Mouse (Mus musculus) forebrain, postnatal 0 days (tissue): ENCODE measurements around the gene Slc16a9. TPM values are rescaled to one million over a fixed set of nuclear protein-coding genes. Genes with fewer than 3 reads are reported as not detected.

Experiments
- ATAC-seq: fragments of 200-750 bp; cut with Nextera tagmentation; 2 replicates; pipeline ENCODE4 v1.8.0; 2017; ENCODE audit warnings: mild to moderate bottlenecking, moderate library complexity
- DNase-seq: peaks from one replicate; pipeline ENCODE4 v3.0.0-alpha.2; 2015
- H3K27ac ChIP-seq: fragments of 300-500 bp; sonication (generic); 2 replicates; pipeline ENCODE4 v1.5.1; 2014; ENCODE audit warnings: low read depth, mild to moderate bottlenecking, antibody characterized with exemption, low read length, moderate library complexity, mixed read lengths
- H3K27me3 ChIP-seq: fragments of 300-500 bp; sonication (generic); 2 replicates; pipeline ENCODE4 v1.6.1; 2014; ENCODE audit warnings: mild to moderate bottlenecking, low read length, mixed read lengths; ENCODE audit not compliant: insufficient read depth
- H3K36me3 ChIP-seq: fragments of 300-500 bp; sonication (generic); 2 replicates; pipeline ENCODE4 v1.6.1; 2014; ENCODE audit warnings: mild to moderate bottlenecking, moderate library complexity; ENCODE audit not compliant: insufficient read depth
- H3K4me1 ChIP-seq: fragments of 300-500 bp; sonication (generic); 2 replicates; pipeline ENCODE4 v1.6.1; 2014; ENCODE audit warnings: antibody characterized with exemption; ENCODE audit not compliant: insufficient read depth
- H3K4me2 ChIP-seq: fragments of 300-500 bp; sonication (generic); 2 replicates; pipeline ENCODE4 v1.6.1; 2014; ENCODE audit warnings: low read depth, mild to moderate bottlenecking, moderate library complexity
- H3K4me3 ChIP-seq: fragments of 300-500 bp; sonication (generic); 2 replicates; pipeline ENCODE4 v1.5.1; 2014; ENCODE audit warnings: low read depth, low read length, mixed read lengths
- H3K9ac ChIP-seq: fragments of 300-500 bp; sonication (generic); 2 replicates; pipeline ENCODE4 v1.6.1; 2014; ENCODE audit warnings: mild to moderate bottlenecking
- H3K9me3 ChIP-seq: fragments of 300-500 bp; sonication (generic); 2 replicates; pipeline ENCODE4 v1.6.1; 2016; ENCODE audit warnings: low read length
- CTCF ChIP-seq: sonication (generic); IDR thresholded peaks from 2 replicates; pipeline ENCODE4 v1.5.1; 2016; ENCODE audit warnings: antibody characterized with exemption, control low read depth, low read depth
- WGBS: fragments of 180-500 bp; shearing (Covaris S2); extraction: QIAGEN DNeasy Blood & Tissue Kit; methylation state at CpG from one replicate; pipeline ENCODE4 v1.1.7; 2014; 5-methylcytosine and 5-hydroxymethylcytosine counted together
- polyA plus RNA-seq: library from polyadenylated mRNA; unstranded; fragments of >200 nt; fragmentation: Nextera tagmentation; extraction: Ambion mirVana; gene quantifications from 2 replicates; pipeline ENCODE4 v1.2.1, GENCODE M21; 2015
- total RNA-seq: library from RNA; depleted of rRNA; stranded (reverse); fragments of >200 nt; gene quantifications from 2 replicates; pipeline ENCODE4 v1.2.3, GENCODE M21; 2014; rRNA removed

Gene Slc16a9
- total and polyA plus RNA-seq, 2 experiments from 2014 or later = 2.6 to 6.1 TPM

DNA sequence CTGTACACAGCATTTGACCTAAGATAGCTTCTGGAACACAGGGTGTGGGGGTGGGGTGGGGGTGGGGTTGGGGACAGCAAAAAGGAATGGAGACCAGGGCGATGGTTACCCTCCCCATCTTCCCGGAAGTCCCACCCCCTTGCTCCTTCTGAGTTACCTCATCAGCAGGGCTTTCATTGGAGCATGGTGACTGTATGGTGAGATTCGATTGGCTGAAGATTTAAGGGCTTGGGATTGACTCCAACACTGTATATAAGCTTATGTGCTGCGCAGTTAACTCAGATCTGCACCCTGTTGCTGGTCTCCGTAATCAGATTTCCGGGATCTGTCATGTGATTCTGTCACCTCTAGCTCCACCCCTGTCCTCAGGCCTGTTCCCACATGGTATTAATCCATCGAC, 72.0 kb downstream of the Slc16a9 start:
- no peak for TF ChIP-seq CTCF
- 92% methylated on average over 7 of the region's 7 CpGs for whole genome bisulfite sequencing
- DNase-seq = no peak
- Histone ChIP-seq H3K4me2 (no peak overlapping the region), H3K9me3 (no peaks in the 10 kb centered on the region), H3K9ac (no peak overlapping the region), H3K27me3 (no peaks in the 10 kb centered on the region), H3K36me3 (no peaks in the 10 kb centered on the region), H3K27ac (no peak overlapping the region), H3K4me3 (no peak overlapping the region), H3K4me1 (no peaks in the 10 kb centered on the region)
- ATAC-seq = no peak

DNA sequence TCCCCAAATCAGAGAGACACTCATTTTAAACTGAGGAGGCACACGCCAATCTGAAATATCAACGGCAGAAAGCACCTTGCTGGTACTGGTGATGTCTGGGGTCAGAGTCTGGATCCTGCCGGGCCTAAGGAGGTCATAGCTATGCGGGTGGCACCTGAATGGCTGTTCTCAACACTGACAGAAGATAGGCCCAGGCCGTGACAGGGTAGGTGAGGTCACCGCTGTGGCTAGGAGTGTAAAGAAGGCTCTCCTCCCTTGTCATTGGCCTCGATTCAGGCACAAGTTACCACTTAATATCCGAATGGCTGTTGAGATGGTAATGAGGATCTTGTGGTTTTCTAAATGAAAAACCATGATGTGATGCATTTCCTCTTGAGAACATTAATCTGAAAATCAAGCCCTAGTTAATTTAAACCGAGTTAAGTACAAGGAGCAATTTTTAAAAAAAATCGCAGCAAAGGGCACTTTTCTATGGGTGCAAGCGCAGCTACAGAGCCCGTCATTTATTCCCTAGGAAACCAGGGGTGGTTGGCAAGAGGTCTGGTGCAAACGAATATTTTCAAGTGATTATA, 72.6 kb downstream of the Slc16a9 start:
- H3K9me3 ChIP-seq = no peaks in the 10 kb centered on the region
- H3K4me1 ChIP-seq = no peaks in the 10 kb centered on the region
- TF ChIP-seq CTCF = no peak
- no peak overlapping the region for H3K9ac ChIP-seq
- no peak overlapping the region for H3K27ac ChIP-seq
- H3K36me3 ChIP-seq = no peaks in the 10 kb centered on the region
- 66% methylated on average over 13 of the region's 13 CpGs for WGBS
- ATAC-seq = no peak
- no peak overlapping the region for H3K4me3 ChIP-seq
- no peak overlapping the region for H3K4me2 ChIP-seq
- H3K27me3 ChIP-seq = no peaks in the 10 kb centered on the region
- DNase-seq = no peak

DNA sequence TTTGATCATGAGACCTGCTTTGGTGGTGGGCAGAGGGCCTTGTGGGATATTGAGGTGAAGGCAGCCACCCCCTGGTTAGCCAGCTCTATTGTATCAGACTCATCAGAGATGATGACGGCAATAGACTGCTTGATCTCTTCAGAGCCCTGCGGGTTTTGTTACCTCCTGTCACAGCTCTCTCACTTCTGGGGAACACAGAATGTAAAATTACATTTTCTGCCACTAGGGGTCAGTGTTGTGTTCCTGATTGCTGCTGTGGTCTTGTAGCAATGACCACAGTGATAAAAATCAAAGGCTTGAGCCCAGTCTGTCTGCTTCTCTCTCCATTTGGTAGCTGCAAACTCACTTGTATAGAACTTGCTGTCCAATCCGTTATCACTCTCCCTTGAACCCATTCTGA, 73.7 kb downstream of the Slc16a9 start:
- H3K36me3 ChIP-seq = no peaks in the 10 kb centered on the region
- ATAC-seq = peak; percentile 88
- no peak overlapping the region for H3K9ac ChIP-seq
- no peak overlapping the region for H3K4me3 ChIP-seq
- H3K27me3 ChIP-seq = no peaks in the 10 kb centered on the region
- no peaks in the 10 kb centered on the region for H3K9me3 ChIP-seq
- no peak overlapping the region for H3K27ac ChIP-seq
- peak; percentile 90 for TF ChIP-seq CTCF
- WGBS = 6% methylated on average over 3 of the region's 3 CpGs
- DNase-seq = peak; percentile 90
- no peak overlapping the region for H3K4me2 ChIP-seq
- H3K4me1 ChIP-seq = no peaks in the 10 kb centered on the region

DNA sequence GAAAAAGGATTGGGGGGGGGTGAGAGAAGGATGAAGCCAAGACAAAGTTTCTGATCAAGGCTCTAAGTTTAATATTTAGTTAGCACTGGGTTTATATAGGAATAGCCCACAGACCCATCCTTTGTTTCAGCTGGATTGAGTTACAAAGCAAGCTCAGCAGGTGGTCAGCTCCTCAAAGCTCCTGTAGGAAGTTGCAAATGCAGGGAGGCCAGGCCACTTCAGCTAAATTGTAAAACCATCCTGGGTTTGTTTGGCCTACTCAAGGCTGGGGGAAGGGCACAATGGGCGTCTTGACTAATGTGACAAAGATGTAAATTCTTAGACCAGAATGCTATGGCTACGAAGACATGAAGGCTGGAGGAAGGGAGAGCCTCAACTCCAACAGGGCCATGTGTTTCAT, 80.6 kb downstream of the Slc16a9 start:
- no peak for ATAC-seq
- Histone ChIP-seq H3K9ac (no peak overlapping the region), H3K4me3 (no peak overlapping the region), H3K36me3 (no peaks in the 10 kb centered on the region), H3K9me3 (no peaks in the 10 kb centered on the region), H3K4me1 (no peaks in the 10 kb centered on the region), H3K27me3 (no peaks in the 10 kb centered on the region), H3K4me2 (no peak overlapping the region), H3K27ac (no peak overlapping the region)
- 24% methylated on average over 2 of the region's 2 CpGs for WGBS
- no peak for TF ChIP-seq CTCF
- no peak for DNase-seq

DNA sequence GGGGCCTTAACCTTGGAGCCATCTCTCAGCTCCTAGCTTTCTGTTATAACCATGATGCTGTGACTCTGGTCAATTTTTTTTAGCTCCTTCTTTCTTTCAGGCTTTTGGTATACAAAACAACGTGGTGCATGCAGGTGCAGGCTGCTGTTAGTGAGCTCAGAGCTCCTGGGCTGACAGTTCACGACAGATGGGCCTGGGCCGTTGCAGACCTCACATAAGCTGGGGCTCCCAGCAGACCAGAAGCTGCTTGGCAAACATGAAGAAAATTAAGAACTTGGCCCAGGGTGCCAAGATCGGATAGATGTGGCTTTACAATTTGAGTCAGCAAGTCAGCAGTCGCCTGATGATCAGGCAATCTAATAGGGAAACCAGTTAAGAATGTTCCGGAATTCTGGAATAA, 82.4 kb downstream of the Slc16a9 start:
- H3K27ac ChIP-seq = no peak overlapping the region
- H3K9me3 ChIP-seq = no peaks in the 10 kb centered on the region
- WGBS = 80% methylated on average over 6 of the region's 6 CpGs
- H3K36me3 ChIP-seq = no peaks in the 10 kb centered on the region
- no peak overlapping the region for H3K9ac ChIP-seq
- ATAC-seq = no peak
- H3K27me3 ChIP-seq = no peaks in the 10 kb centered on the region
- H3K4me2 ChIP-seq = no peak overlapping the region
- DNase-seq = no peak
- H3K4me3 ChIP-seq = no peak overlapping the region
- H3K4me1 ChIP-seq = no peaks in the 10 kb centered on the region
- TF ChIP-seq CTCF = no peak

DNA sequence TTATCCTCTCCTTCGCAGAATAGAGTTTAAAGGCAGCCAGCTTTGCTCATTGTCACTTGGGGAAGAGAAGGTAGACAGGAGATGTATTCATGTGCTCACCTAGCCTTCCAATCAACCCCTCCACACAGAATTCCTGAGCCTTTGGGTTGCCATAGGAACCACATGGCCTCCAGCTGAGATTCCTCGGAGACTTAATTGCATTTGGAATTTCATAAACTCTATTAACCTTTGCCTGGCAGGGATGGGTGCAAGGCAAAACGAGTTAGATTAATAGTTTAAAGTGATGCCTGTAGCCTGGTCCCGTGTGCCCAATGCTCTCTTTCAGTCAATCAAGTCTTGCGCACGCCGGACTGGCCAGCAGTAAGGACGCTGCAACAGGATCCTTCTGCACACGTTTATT, 83.2 kb downstream of the Slc16a9 start:
- no peaks in the 10 kb centered on the region for H3K4me1 ChIP-seq
- no peaks in the 10 kb centered on the region for H3K9me3 ChIP-seq
- 60% methylated on average over 9 of the region's 9 CpGs for WGBS
- no peak overlapping the region for H3K4me2 ChIP-seq
- H3K27me3 ChIP-seq = no peaks in the 10 kb centered on the region
- peak; percentile 21 for DNase-seq
- no peaks in the 10 kb centered on the region for H3K36me3 ChIP-seq
- no peak overlapping the region for H3K27ac ChIP-seq
- no peak for TF ChIP-seq CTCF
- H3K4me3 ChIP-seq = no peak overlapping the region
- ATAC-seq = peak; percentile 69; the same call in 1 of the 2 replicates
- H3K9ac ChIP-seq = no peak overlapping the region

Other genes with a start within 250 kb of the Slc16a9 start
- 24.4 and 34.2 TPM in 2 replicates for gene Ccdc6, start 148.0 kb upstream of the Slc16a9 start, total RNA-seq
- gene Ccdc6, start 148.0 kb upstream of the Slc16a9 start, polyA plus RNA-seq = 16.1 and 20.8 TPM in 2 replicates
- 1.00 and 5.1 TPM in 2 replicates for gene Mrln, start 40.4 kb upstream of the Slc16a9 start, total RNA-seq
- gene Mrln, start 40.4 kb upstream of the Slc16a9 start, polyA plus RNA-seq = 1.1 and 2.7 TPM in 2 replicates
- gene Fam13c, start 195.4 kb downstream of the Slc16a9 start, total RNA-seq = 7.4 and 9.6 TPM in 2 replicates
- 16.8 and 23.8 TPM in 2 replicates for gene Fam13c, start 195.4 kb downstream of the Slc16a9 start, polyA plus RNA-seq